Mouse (Mus musculus): ENCODE data around the gene Tmem143. TPM values are rescaled to one million over a fixed set of nuclear protein-coding genes. Genes with fewer than 3 reads are reported as not detected.

Gene Tmem143
- polyA plus RNA-seq, 1 experiment from 2014 or later, result 3.2 TPM

DNA sequence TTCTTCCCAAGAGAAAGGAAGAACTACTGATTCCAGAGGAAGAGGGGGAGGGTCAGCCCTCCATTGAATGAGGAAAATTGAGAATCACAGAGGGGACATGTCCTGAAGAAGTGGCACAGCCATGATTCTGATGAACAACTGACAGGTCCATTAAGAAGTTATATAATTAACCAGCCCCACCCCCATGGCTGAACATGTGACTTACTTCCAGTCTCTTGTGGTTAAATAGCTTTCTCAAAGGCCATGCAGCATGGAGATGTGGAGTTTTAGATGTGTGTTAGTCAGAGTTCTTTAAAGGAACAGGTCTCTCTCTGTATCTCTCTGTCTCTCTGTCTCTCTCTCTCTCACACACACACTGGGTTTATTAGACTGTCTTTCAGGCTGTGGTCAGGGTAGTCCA is 11.6 kb downstream of the Tmem143 start:
- Histone ChIP-seq H3K27ac (replicated peaks) (no peak overlapping the region), H3K27me3 (ENCODE audit: control insufficient read depth, insufficient read depth, low read length) (no peaks in the 10 kb centered on the region), H3K36me3 (ENCODE audit: control insufficient read depth, insufficient read depth, low read length) (peaks cover 10% of the 10 kb centered on the region; the same call in 1 of the 2 replicates), H3K9ac (ENCODE audit: low read length) (no peak overlapping the region), H3K9me3 (ENCODE audit: control insufficient read depth, low read length) (no peaks in the 10 kb centered on the region), H3K4me3 (ENCODE audit: low read depth, low read length) (no peak overlapping the region), H3K4me2 (replicated peaks; ENCODE audit: low read depth) (no peak overlapping the region), H3K4me1 (replicated peaks; ENCODE audit: control insufficient read depth, insufficient read depth) (no peaks in the 10 kb centered on the region)
- no peak for TF ChIP-seq EP300 (optimal IDR thresholded peaks at IDR 0.05)
- no peak for TF ChIP-seq CTCF (IDR thresholded peaks at IDR 0.05; ENCODE audit: low read depth)
- no peak for ATAC-seq (ENCODE audit: low FRiP score, low TSS enrichment)
- DNase-seq (ENCODE audit: low spot score), result no peak

DNA sequence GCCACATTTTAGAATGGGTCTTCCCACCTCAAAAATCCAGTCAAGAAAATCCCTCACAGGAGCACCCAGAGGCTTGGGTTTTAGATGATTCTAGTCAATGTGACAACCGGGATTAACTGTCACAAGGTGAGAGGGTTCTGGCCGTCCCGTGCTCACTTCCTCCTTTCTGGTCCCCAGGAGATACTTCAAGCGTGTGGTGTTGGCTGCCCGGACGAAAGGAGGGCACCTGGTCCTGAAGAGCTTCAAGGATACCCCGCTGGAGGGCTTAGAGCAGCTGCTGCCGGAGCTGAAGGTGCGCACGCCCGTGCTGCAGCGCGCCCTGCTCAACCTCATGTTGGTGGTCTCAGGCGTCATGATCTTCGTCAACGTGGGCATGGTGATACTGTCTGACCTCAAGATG is 12.4 kb downstream of the Tmem143 start:
- DNase-seq (ENCODE audit: low spot score) (no peak), ATAC-seq (ENCODE audit: low FRiP score, low TSS enrichment) (no peak)
- peaks cover 10% of the 10 kb centered on the region; the same call in 1 of the 2 replicates for H3K36me3 ChIP-seq (ENCODE audit: control insufficient read depth, insufficient read depth, low read length)
- no peak overlapping the region for H3K9ac ChIP-seq (ENCODE audit: low read length)
- H3K4me3 ChIP-seq (ENCODE audit: low read depth, low read length), result no peak overlapping the region
- WGBS, result 92% methylated on average over 16 of the region's 16 CpGs
- H3K27ac ChIP-seq (replicated peaks), result no peak overlapping the region
- H3K4me1 ChIP-seq (replicated peaks; ENCODE audit: control insufficient read depth, insufficient read depth), result no peaks in the 10 kb centered on the region
- no peaks in the 10 kb centered on the region for H3K27me3 ChIP-seq (ENCODE audit: control insufficient read depth, insufficient read depth, low read length)
- TF ChIP-seq CTCF (IDR thresholded peaks at IDR 0.05; ENCODE audit: low read depth) (no peak), EP300 (optimal IDR thresholded peaks at IDR 0.05) (no peak)
- no peaks in the 10 kb centered on the region for H3K9me3 ChIP-seq (ENCODE audit: control insufficient read depth, low read length)
- no peak overlapping the region for H3K4me2 ChIP-seq (replicated peaks; ENCODE audit: low read depth)

DNA sequence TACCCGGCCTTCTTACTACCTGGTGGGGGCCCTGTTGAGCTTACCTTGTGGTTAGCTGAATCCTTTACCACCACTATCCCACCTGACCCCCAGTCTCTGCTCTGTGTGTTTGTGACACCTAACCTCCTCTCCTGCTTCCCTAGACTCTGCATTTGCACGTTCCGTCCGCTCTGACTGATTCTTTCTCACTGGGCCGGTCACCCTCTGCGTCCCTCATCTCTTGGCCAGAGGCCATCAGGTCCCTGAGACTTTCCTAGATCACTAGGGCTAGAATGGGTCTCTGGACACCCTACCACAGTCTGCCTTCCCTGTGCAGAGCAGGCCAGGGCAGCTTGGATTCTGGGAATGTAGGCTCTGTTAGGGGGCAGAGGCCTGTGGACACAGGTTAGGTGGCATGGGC is 17.3 kb downstream of the Tmem143 start:
- no peak overlapping the region for H3K4me3 ChIP-seq (ENCODE audit: low read depth, low read length)
- no peak overlapping the region for H3K27ac ChIP-seq (replicated peaks)
- no peaks in the 10 kb centered on the region for H3K27me3 ChIP-seq (ENCODE audit: control insufficient read depth, insufficient read depth, low read length)
- peaks cover 4% of the 10 kb centered on the region; the same call in 1 of the 2 replicates for H3K4me1 ChIP-seq (replicated peaks; ENCODE audit: control insufficient read depth, insufficient read depth)
- 86% methylated on average over 6 of the region's 6 CpGs for WGBS
- ATAC-seq (ENCODE audit: low FRiP score, low TSS enrichment) (no peak), DNase-seq (ENCODE audit: low spot score) (no peak)
- no peak overlapping the region for H3K9ac ChIP-seq (ENCODE audit: low read length)
- H3K36me3 ChIP-seq (ENCODE audit: control insufficient read depth, insufficient read depth, low read length), result peaks cover 10% of the 10 kb centered on the region; the same call in 1 of the 2 replicates
- TF ChIP-seq EP300 (optimal IDR thresholded peaks at IDR 0.05), result no peak
- no peak for TF ChIP-seq CTCF (IDR thresholded peaks at IDR 0.05; ENCODE audit: low read depth)
- H3K4me2 ChIP-seq (replicated peaks; ENCODE audit: low read depth), result no peak overlapping the region
- no peaks in the 10 kb centered on the region for H3K9me3 ChIP-seq (ENCODE audit: control insufficient read depth, low read length)

DNA sequence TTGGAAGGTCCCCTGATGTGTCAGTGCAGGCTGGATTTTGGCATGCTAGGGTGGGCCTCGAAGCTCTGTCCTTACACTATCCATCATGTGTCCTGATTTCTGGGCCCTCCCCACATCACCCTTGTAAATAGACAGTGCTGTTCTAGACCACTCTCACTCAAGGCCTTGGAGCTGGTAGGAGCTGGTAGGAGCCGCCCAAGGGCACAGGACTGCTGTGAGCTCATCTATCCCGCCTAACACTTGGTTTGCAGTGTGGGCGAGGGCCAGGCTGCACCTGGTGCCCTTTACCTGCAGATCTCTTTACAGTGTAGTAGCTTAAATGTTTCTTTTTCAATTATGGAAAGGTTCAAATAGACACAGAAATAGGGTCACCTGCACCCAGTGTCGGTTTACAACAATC is 18.3 kb downstream of the Tmem143 start:
- peaks cover 8% of the 10 kb centered on the region; the same call in 1 of the 2 replicates for H3K4me1 ChIP-seq (replicated peaks; ENCODE audit: control insufficient read depth, insufficient read depth)
- no peak overlapping the region for H3K4me3 ChIP-seq (ENCODE audit: low read depth, low read length)
- H3K27me3 ChIP-seq (ENCODE audit: control insufficient read depth, insufficient read depth, low read length), result no peaks in the 10 kb centered on the region
- H3K36me3 ChIP-seq (ENCODE audit: control insufficient read depth, insufficient read depth, low read length), result peaks cover 3% of the 10 kb centered on the region; the same call in 1 of the 2 replicates
- H3K27ac ChIP-seq (replicated peaks), result no peak overlapping the region
- 63% methylated on average over 5 of the region's 5 CpGs for WGBS
- ATAC-seq (ENCODE audit: low FRiP score, low TSS enrichment) (no peak), DNase-seq (ENCODE audit: low spot score) (no peak)
- H3K4me2 ChIP-seq (replicated peaks; ENCODE audit: low read depth), result no peak overlapping the region
- H3K9me3 ChIP-seq (ENCODE audit: control insufficient read depth, low read length), result no peaks in the 10 kb centered on the region
- TF ChIP-seq EP300 (optimal IDR thresholded peaks at IDR 0.05) (no peak), CTCF (IDR thresholded peaks at IDR 0.05; ENCODE audit: low read depth) (no peak)
- no peak overlapping the region for H3K9ac ChIP-seq (ENCODE audit: low read length)

DNA sequence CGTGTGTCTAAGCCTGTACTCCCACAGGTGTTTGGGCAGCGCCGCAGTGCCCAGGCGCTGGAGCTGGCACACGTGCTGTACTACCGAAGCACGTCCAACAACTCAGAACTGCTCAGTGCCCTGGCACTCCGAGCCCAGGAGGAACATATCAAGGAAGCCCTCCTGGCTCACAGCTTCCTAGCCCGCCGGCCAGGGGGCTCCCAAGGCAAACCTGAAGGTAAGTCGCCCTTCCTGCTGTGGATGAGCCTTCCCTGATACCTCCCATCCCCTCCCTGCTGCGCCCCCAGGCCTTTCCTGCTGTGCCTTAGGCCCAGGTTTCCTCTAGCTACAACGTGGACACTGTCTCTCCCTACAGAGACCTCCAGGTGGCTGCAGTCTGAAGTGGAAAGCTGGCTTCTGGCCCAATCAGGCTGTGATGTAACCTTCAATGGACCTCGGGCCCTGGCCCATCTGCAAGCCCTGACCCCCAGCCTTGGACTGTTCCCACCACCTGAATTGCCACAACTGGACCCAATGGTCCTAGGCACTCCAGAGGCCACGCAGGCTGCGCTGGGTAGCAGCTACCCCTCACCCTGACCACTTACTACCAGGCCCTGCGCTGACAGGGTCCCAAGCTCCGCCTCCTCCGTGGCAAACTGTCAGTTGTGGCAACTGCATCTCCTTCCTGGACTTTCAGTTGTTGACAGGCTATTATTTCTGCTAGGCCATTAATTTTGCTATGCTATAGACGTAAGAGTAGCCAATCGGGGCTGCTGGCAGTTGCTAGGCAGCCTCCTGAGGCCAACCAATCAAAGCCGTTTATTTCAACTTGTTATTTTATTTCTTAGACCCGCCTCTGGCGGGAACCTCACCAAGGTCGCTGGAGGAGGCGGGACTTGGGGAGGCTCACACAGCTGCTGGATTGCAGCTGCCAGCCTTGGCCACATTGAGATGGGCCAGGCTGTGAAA is 19.6 kb downstream of the Tmem143 start:
- Histone ChIP-seq H3K4me3 (ENCODE audit: low read depth, low read length) (peak overlapping the region; percentile 32), H3K27me3 (ENCODE audit: control insufficient read depth, insufficient read depth, low read length) (no peaks in the 10 kb centered on the region), H3K9ac (ENCODE audit: low read length) (peak overlapping the region; percentile 57), H3K9me3 (ENCODE audit: control insufficient read depth, low read length) (no peaks in the 10 kb centered on the region), H3K36me3 (ENCODE audit: control insufficient read depth, insufficient read depth, low read length) (no peaks in the 10 kb centered on the region; the same call in 1 of the 2 replicates), H3K27ac (replicated peaks) (peak overlapping the region; percentile 88), H3K4me2 (replicated peaks; ENCODE audit: low read depth) (peak overlapping the region; percentile 55), H3K4me1 (replicated peaks; ENCODE audit: control insufficient read depth, insufficient read depth) (peaks cover 8% of the 10 kb centered on the region; the same call in 1 of the 2 replicates)
- peak; percentile 86 for ATAC-seq (ENCODE audit: low FRiP score, low TSS enrichment)
- peak; percentile 76 for DNase-seq (ENCODE audit: low spot score)
- TF ChIP-seq CTCF (IDR thresholded peaks at IDR 0.05; ENCODE audit: low read depth), result peak; percentile 43
- no peak for TF ChIP-seq EP300 (optimal IDR thresholded peaks at IDR 0.05)
- WGBS, result 31% methylated on average over 26 of the region's 26 CpGs

Measured in stomach, postnatal 0 days (tissue).